Mouse (Mus musculus): ENCODE measurements around the gene Arrdc1. TPM values are rescaled to one million over a fixed set of nuclear protein-coding genes. Genes with fewer than 3 reads are reported as not detected.

Gene Arrdc1
- polyA plus RNA-seq, 1 experiment from 2014 or later = 16.1 TPM

DNA sequence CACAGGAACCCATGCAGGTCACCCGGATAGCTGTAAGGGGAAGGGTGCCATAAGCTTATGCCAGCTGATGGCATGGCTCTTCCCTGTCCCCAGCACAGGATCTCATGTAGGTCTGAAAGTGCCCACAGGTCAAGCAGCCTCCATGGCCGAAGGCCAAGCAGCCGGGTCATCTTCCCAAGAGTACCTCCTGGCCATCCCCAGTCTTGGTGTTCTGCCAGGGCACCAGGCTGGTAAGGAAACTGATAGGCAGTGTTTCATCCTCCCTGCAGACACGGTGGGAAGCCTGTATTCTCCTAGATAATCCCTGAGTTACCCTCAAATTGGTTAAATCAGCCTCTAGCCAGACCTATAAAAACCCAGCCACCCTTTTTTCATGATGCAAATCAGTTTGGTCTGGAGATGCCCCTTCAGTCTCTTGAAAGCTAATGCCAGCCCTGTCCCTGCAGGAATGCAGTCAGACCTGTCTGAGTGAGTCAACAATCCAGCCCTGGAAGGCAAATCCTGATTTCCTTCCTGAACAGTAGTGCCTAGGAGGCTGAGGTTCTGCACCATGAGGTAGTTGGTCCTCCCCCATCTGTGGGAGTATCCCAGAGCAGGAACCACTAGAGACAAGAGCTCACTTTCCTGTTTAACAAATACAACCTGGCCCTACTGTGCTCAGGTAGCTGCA lies 7.1 kb downstream of the Arrdc1 start:
- H3K27me3 ChIP-seq (ENCODE audit: control insufficient read depth, insufficient read depth, low read depth, low read length) = no peaks in the 10 kb centered on the region
- no peak for ATAC-seq (ENCODE audit: low read depth)
- H3K27ac ChIP-seq (ENCODE audit: low read length) = no peak overlapping the region
- no peak overlapping the region for H3K9ac ChIP-seq (ENCODE audit: low read depth, low read length)
- no peak overlapping the region for H3K4me2 ChIP-seq (ENCODE audit: low read depth, low read length)
- no peaks in the 10 kb centered on the region for H3K9me3 ChIP-seq (replicated peaks; ENCODE audit: control insufficient read depth, low read length)
- H3K36me3 ChIP-seq (ENCODE audit: control insufficient read depth, insufficient read depth) = no peaks in the 10 kb centered on the region
- 52% methylated on average over 4 of the region's 4 CpGs for WGBS (ENCODE audit: insufficient replicate concordance)
- H3K4me3 ChIP-seq (ENCODE audit: low read depth, low read length) = no peak overlapping the region
- H3K4me1 ChIP-seq (ENCODE audit: control insufficient read depth, low read depth, low read length) = no peaks in the 10 kb centered on the region

GRCm38 (mm10) chr2:24926965-24927358 lies 8.1 kb downstream of the Arrdc1 start:
- no peak overlapping the region for H3K4me3 ChIP-seq (ENCODE audit: low read depth, low read length)
- H3K27ac ChIP-seq (ENCODE audit: low read length) = no peak overlapping the region
- H3K27me3 ChIP-seq (ENCODE audit: control insufficient read depth, insufficient read depth, low read depth, low read length) = no peaks in the 10 kb centered on the region
- WGBS (ENCODE audit: insufficient replicate concordance) = 40% methylated on average over 7 of the region's 7 CpGs
- H3K9ac ChIP-seq (ENCODE audit: low read depth, low read length) = no peak overlapping the region
- H3K4me1 ChIP-seq (ENCODE audit: control insufficient read depth, low read depth, low read length) = no peaks in the 10 kb centered on the region
- no peak for ATAC-seq (ENCODE audit: low read depth)
- no peaks in the 10 kb centered on the region for H3K36me3 ChIP-seq (ENCODE audit: control insufficient read depth, insufficient read depth)
- H3K9me3 ChIP-seq (replicated peaks; ENCODE audit: control insufficient read depth, low read length) = no peaks in the 10 kb centered on the region
- no peak overlapping the region for H3K4me2 ChIP-seq (ENCODE audit: low read depth, low read length)

- H3K27ac ChIP-seq (ENCODE audit: low read length) = no peak overlapping the region
- WGBS (ENCODE audit: insufficient replicate concordance) = 65% methylated on average over 9 of the region's 9 CpGs
- H3K9ac ChIP-seq (ENCODE audit: low read depth, low read length) = no peak overlapping the region
Observed at GRCm38 (mm10) chr2:24926345-24926964, 8.6 kb downstream of the Arrdc1 start.

DNA sequence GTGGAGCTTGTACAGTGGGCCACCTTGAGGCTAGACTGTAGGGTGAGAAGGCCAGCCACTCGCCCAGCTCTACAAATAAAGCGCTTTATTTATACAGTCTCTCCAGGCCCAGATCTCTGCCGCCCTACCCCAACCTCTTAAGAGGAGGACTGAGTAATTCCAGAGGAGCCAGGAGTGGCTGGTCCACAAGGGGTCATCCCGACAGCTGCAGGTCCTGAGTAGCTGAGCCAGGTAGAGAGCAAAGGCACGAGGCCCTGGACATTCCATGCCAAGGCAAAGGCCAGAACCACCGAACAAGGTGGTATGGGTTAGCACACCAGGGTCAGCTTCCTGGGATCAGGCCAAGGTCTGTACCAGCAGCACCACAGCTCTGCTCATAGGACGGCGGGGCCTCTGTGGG lies 9.8 kb downstream of the Arrdc1 start:
- no peak overlapping the region for H3K4me2 ChIP-seq (ENCODE audit: low read depth, low read length)
- no peak for ATAC-seq (ENCODE audit: low read depth)
- no peak overlapping the region for H3K27ac ChIP-seq (ENCODE audit: low read length)
- H3K36me3 ChIP-seq (ENCODE audit: control insufficient read depth, insufficient read depth) = no peaks in the 10 kb centered on the region
- H3K9me3 ChIP-seq (replicated peaks; ENCODE audit: control insufficient read depth, low read length) = no peaks in the 10 kb centered on the region
- H3K4me3 ChIP-seq (ENCODE audit: low read depth, low read length) = no peak overlapping the region
- no peaks in the 10 kb centered on the region for H3K27me3 ChIP-seq (ENCODE audit: control insufficient read depth, insufficient read depth, low read depth, low read length)
- H3K4me1 ChIP-seq (ENCODE audit: control insufficient read depth, low read depth, low read length) = peaks cover under 1% of the 10 kb centered on the region; the same call in 1 of the 2 replicates
- no peak overlapping the region for H3K9ac ChIP-seq (ENCODE audit: low read depth, low read length)
- 75% methylated on average over 8 of the region's 8 CpGs for WGBS (ENCODE audit: insufficient replicate concordance)

More at GRCm38 (mm10) chr2:24926345-24926964, 8.6 kb downstream of the Arrdc1 start:
- no peaks in the 10 kb centered on the region for H3K36me3 ChIP-seq (ENCODE audit: control insufficient read depth, insufficient read depth)
- no peaks in the 10 kb centered on the region for H3K9me3 ChIP-seq (replicated peaks; ENCODE audit: control insufficient read depth, low read length)
- no peak for ATAC-seq (ENCODE audit: low read depth)
- no peak overlapping the region for H3K4me3 ChIP-seq (ENCODE audit: low read depth, low read length)
- no peak overlapping the region for H3K4me2 ChIP-seq (ENCODE audit: low read depth, low read length)
- no peaks in the 10 kb centered on the region for H3K27me3 ChIP-seq (ENCODE audit: control insufficient read depth, insufficient read depth, low read depth, low read length)
- H3K4me1 ChIP-seq (ENCODE audit: control insufficient read depth, low read depth, low read length) = no peaks in the 10 kb centered on the region

DNA sequence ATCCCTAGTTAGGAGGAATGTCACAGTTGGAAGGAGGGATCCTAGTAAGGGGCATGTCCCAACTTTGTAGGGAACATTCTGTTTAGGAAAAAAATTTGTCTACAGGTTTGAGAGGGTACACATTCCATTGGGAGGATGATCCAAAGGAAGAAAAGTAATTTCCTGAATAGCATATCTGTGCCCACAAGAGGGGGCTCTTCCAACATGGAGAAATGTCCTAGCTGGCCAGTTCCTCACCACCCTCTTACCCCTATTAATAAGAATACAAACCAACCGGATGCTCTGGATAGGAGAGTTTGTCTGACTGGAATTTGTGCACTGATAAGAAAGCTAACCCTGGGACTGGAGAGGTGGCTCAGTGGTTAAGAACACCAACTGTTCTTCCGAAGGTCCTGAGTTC lies 11.5 kb downstream of the Arrdc1 start:
- no peaks in the 10 kb centered on the region for H3K27me3 ChIP-seq (ENCODE audit: control insufficient read depth, insufficient read depth, low read depth, low read length)
- H3K4me1 ChIP-seq (ENCODE audit: control insufficient read depth, low read depth, low read length) = peaks cover 3% of the 10 kb centered on the region; the same call in 1 of the 2 replicates
- no peaks in the 10 kb centered on the region for H3K36me3 ChIP-seq (ENCODE audit: control insufficient read depth, insufficient read depth)
- H3K9me3 ChIP-seq (replicated peaks; ENCODE audit: control insufficient read depth, low read length) = no peaks in the 10 kb centered on the region
- H3K4me3 ChIP-seq (ENCODE audit: low read depth, low read length) = no peak overlapping the region
- WGBS (ENCODE audit: insufficient replicate concordance) = 46% methylated on average over 2 of the region's 2 CpGs
- no peak for ATAC-seq (ENCODE audit: low read depth)
- no peak overlapping the region for H3K4me2 ChIP-seq (ENCODE audit: low read depth, low read length)
- H3K9ac ChIP-seq (ENCODE audit: low read depth, low read length) = no peak overlapping the region
- H3K27ac ChIP-seq (ENCODE audit: low read length) = no peak overlapping the region

GRCm38 (mm10) chr2:24919839-24920175 lies 15.2 kb downstream of the Arrdc1 start:
- H3K4me1 ChIP-seq (ENCODE audit: control insufficient read depth, low read depth, low read length) = peaks cover 16% of the 10 kb centered on the region
- no peaks in the 10 kb centered on the region for H3K9me3 ChIP-seq (replicated peaks; ENCODE audit: control insufficient read depth, low read length)
- peak overlapping the region; percentile 83 for H3K9ac ChIP-seq (ENCODE audit: low read depth, low read length)
- 8% methylated on average over 8 of the region's 8 CpGs for WGBS (ENCODE audit: insufficient replicate concordance)
- H3K27me3 ChIP-seq (ENCODE audit: control insufficient read depth, insufficient read depth, low read depth, low read length) = no peaks in the 10 kb centered on the region
- ATAC-seq (ENCODE audit: low read depth) = peak; percentile 36
- H3K27ac ChIP-seq (ENCODE audit: low read length) = peak overlapping the region; percentile 87
- peak overlapping the region; percentile 84 for H3K4me2 ChIP-seq (ENCODE audit: low read depth, low read length)
- H3K36me3 ChIP-seq (ENCODE audit: control insufficient read depth, insufficient read depth) = no peaks in the 10 kb centered on the region
- H3K4me3 ChIP-seq (ENCODE audit: low read depth, low read length) = peak overlapping the region; percentile 98

DNA sequence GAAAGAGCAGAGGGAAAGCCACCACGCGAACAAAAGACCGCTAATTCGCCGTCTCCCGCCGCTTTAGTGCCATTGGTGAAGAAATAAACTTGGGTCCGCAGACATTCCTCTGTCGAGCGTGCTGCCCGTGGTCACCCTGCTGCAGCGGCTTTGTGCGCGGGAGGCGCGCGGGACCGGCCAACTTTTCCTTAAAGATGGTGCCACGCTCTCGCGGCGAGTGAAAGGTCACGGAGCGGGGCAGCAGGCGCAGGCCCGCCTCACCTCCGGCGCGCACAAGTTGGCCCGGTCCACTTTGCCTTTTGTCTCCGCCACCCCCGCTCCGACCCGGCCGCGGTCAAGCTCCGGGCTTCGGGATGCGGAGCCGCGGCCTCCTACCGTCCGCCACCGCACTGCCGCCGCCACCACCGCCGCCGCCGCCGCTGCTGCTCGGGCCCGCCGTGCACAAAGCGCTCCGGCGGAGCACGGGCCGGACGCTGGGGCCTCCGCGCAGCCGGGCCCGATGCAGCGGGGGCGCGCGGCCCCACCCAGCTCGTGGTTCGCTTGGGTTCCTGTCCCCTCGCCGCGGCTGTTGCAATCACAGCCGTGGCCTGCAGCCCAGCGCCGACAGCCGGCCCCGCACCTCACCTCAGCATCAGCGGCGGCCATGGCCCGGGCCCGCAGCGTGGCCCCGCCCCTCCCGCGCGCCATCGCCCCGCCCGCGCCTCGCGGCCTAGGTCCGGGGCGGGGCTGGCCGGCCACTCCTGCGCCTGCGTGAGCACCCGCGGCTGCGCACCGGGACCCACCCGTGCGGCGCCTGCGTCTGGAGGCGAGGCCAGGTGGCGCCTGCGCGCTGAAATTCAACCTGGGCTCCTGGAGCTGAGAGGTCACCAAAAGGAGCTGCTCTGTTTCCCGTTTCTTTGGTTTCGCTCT lies 15.9 kb downstream of the Arrdc1 start, which contains the start of gene Ehmt1:
Ehmt1 (minus strand) TSS at position 685 of the 909 bp plus-strand sequence.
- peak within 1 kb of the TSS; percentile 93 for H3K9ac ChIP-seq (ENCODE audit: low read depth, low read length)
- peak; percentile 98 for ATAC-seq (ENCODE audit: low read depth)
- H3K27ac ChIP-seq (ENCODE audit: low read length) = peak within 1 kb of the TSS; percentile 87
- no peaks in the 10 kb centered on the region for H3K27me3 ChIP-seq (ENCODE audit: control insufficient read depth, insufficient read depth, low read depth, low read length)
- peaks cover 16% of the 10 kb centered on the region for H3K4me1 ChIP-seq (ENCODE audit: control insufficient read depth, low read depth, low read length)
- H3K36me3 ChIP-seq (ENCODE audit: control insufficient read depth, insufficient read depth) = no peaks in the 10 kb centered on the region
- H3K9me3 ChIP-seq (replicated peaks; ENCODE audit: control insufficient read depth, low read length) = no peaks in the 10 kb centered on the region
- peak within 1 kb of the TSS; percentile 98 for H3K4me3 ChIP-seq (ENCODE audit: low read depth, low read length)
- WGBS (ENCODE audit: insufficient replicate concordance) = under 1% methylated on average over 85 of the region's 112 CpGs
- peak within 1 kb of the TSS; percentile 84 for H3K4me2 ChIP-seq (ENCODE audit: low read depth, low read length)

DNA sequence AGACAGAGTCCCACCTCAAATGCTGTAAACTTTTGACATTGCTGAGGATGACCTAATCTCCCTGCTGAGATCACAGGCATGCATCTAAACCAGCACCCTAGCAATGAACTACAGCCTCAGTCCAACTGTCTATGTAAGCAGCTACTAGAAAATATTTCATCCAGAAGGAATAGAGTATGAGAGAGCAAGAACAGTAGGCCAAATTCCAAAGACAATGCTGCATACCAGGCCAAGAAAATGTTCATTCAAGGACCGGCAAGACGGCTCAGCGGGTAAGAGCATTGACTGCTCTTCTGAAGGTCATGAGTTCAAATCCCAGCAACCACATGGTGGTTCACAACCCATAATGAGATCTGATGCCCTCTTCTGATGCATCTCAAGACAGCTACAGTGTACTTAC lies 20.3 kb downstream of the Arrdc1 start:
- no peaks in the 10 kb centered on the region for H3K36me3 ChIP-seq (ENCODE audit: control insufficient read depth, insufficient read depth)
- H3K27me3 ChIP-seq (ENCODE audit: control insufficient read depth, insufficient read depth, low read depth, low read length) = no peaks in the 10 kb centered on the region
- H3K9ac ChIP-seq (ENCODE audit: low read depth, low read length) = no peak overlapping the region
- no peak overlapping the region for H3K4me3 ChIP-seq (ENCODE audit: low read depth, low read length)
- peaks cover 13% of the 10 kb centered on the region for H3K4me1 ChIP-seq (ENCODE audit: control insufficient read depth, low read depth, low read length)
- WGBS (ENCODE audit: insufficient replicate concordance) = 91% methylated on average over 3 of the region's 3 CpGs
- H3K27ac ChIP-seq (ENCODE audit: low read length) = no peak overlapping the region
- H3K9me3 ChIP-seq (replicated peaks; ENCODE audit: control insufficient read depth, low read length) = no peaks in the 10 kb centered on the region
- no peak for ATAC-seq (ENCODE audit: low read depth)
- no peak overlapping the region for H3K4me2 ChIP-seq (ENCODE audit: low read depth, low read length)

DNA sequence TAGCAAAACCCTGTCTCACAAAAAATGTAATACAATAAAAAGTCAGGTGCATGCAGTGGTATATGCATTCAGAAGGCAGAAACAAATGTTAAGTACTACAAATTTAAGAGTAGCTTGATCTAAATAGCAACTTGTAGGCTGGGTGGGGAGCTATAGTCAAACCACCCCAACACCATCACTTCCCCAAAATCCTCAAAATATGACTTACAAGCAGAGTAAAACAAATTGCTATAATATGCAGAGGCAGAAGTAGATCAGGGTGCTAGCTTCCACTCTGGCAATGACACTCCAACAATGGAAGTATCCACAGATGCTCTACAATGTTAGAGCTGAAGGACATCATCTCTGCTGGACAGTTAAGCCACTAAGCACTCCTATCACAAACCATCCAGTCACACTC lies 22.5 kb downstream of the Arrdc1 start:
- H3K27ac ChIP-seq (ENCODE audit: low read length) = no peak overlapping the region
- no peak overlapping the region for H3K4me3 ChIP-seq (ENCODE audit: low read depth, low read length)
- no peaks in the 10 kb centered on the region for H3K9me3 ChIP-seq (replicated peaks; ENCODE audit: control insufficient read depth, low read length)
- ATAC-seq (ENCODE audit: low read depth) = no peak
- no peaks in the 10 kb centered on the region for H3K27me3 ChIP-seq (ENCODE audit: control insufficient read depth, insufficient read depth, low read depth, low read length)
- H3K4me2 ChIP-seq (ENCODE audit: low read depth, low read length) = no peak overlapping the region
- no peak overlapping the region for H3K9ac ChIP-seq (ENCODE audit: low read depth, low read length)
- H3K4me1 ChIP-seq (ENCODE audit: control insufficient read depth, low read depth, low read length) = peaks cover 5% of the 10 kb centered on the region
- no peaks in the 10 kb centered on the region for H3K36me3 ChIP-seq (ENCODE audit: control insufficient read depth, insufficient read depth)

Measured in liver, embryonic 16.5 days (tissue).